Mouse (Mus musculus) neural tube, embryonic 15.5 days (tissue): Measurements from ENCODE around the gene Ren1. TPM values are rescaled to one million over a fixed set of nuclear protein-coding genes. Genes with fewer than 3 reads are reported as not detected.
A peak's percentile ranks its signal among the peaks of the same experiment; 100 is the strongest.

Experiments used
- ATAC-seq: fragments of 200-750 bp; cut with Nextera tagmentation; 2 replicates; pipeline ENCODE4 v1.8.0; 2017; ENCODE audit warnings: mild to moderate bottlenecking, moderate TSS enrichment, moderate library complexity; ENCODE audit not compliant: low FRiP score
- H3K27ac ChIP-seq: fragments of 300-500 bp; sonication (generic); replicated peaks from 2 replicates; pipeline ENCODE4 v1.5.1; 2015; ENCODE audit warnings: mild to moderate bottlenecking, inconsistent platforms
- H3K27me3 ChIP-seq: fragments of 300-500 bp; sonication (generic); replicated peaks from 2 replicates; pipeline ENCODE4 v1.6.1; 2015; ENCODE audit warnings: inconsistent platforms
- H3K36me3 ChIP-seq: fragments of 300-500 bp; sonication (generic); 2 replicates; pipeline ENCODE4 v1.6.1; 2015; ENCODE audit warnings: inconsistent platforms
- H3K4me1 ChIP-seq: fragments of 300-500 bp; sonication (generic); 2 replicates; pipeline ENCODE4 v1.6.1; 2015; ENCODE audit warnings: inconsistent platforms
- H3K4me2 ChIP-seq: fragments of 300-500 bp; sonication (generic); 2 replicates; pipeline ENCODE4 v1.6.1; 2015; ENCODE audit warnings: inconsistent platforms, mild to moderate bottlenecking, moderate library complexity
- H3K4me3 ChIP-seq: fragments of 300-500 bp; sonication (generic); replicated peaks from 2 replicates; pipeline ENCODE4 v1.5.1; 2015; ENCODE audit warnings: mild to moderate bottlenecking, inconsistent platforms
- H3K9ac ChIP-seq: fragments of 300-500 bp; sonication (generic); replicated peaks from 2 replicates; pipeline ENCODE4 v1.6.1; 2015; ENCODE audit warnings: mild to moderate bottlenecking, inconsistent platforms
- H3K9me3 ChIP-seq: fragments of 300-500 bp; sonication (generic); replicated peaks from 2 replicates; pipeline ENCODE4 v1.6.1; 2016; ENCODE audit warnings: inconsistent platforms
- WGBS: fragments of 180-500 bp; shearing (Covaris S2); methylation state at CpG from one replicate; pipeline ENCODE4 v1.1.7; 2015; ENCODE audit warnings: mixed read lengths; 5-methylcytosine and 5-hydroxymethylcytosine counted together
- polyA plus RNA-seq: library from polyadenylated mRNA; unstranded; fragments of >200 nt; fragmentation: Nextera tagmentation; extraction: Ambion mirVana; gene quantifications from 2 replicates; pipeline ENCODE4 v1.2.1, GENCODE M21; 2015

The Ren1 gene
- 0.74 and 1.6 TPM in 2 replicates for polyA plus RNA-seq

DNA sequence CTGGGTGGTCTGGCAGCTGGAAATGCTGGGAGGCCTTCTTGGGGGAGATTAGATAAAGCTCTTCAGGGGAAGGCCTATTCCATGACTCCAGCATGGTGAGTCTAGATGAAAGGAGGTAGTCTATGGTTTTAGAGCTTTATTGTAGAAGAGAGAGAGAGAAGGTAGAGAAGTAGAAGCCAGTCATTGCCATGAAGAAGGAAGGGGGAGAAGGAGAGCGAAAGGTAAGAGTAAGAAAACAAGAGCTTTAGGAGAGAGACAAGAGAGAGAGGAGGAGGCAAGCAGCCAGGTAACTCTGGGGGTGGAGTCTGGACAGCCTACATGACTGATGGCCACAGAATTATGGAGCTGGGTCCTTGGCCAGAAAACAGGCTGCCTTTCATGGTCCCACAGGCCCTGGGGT, at the start of gene Ren1:
Gene Ren1 (plus strand): TSS at position 301 of the 400 bp plus-strand sequence.
- H3K27ac ChIP-seq, result no peak within 1 kb of the TSS

DNA sequence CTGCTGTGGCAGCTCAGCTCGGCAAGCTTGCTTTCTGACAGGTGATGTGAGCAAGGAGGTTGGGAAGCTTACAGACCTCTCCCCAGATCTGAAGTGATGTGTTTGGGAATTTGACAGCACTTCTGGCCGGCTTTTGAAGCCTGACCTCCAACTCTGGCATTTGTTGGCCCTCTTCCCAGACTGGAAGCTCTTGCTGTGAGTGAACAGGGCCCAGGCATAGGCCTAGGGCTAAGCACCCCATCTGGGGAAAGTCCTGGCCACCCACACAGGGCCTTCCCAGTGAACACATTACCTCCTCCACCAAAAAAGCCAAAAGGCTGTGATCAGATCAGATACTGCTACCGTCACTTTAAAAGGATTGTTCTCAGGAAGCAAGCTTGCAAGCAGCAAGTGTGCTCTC, 47.8 kb upstream of the Ren1 start:
- no peaks in the 10 kb centered on the region for H3K27me3 ChIP-seq
- H3K9me3 ChIP-seq, result no peaks in the 10 kb centered on the region
- no peak overlapping the region for H3K4me3 ChIP-seq
- no peak for ATAC-seq
- no peak overlapping the region for H3K9ac ChIP-seq
- H3K27ac ChIP-seq, result no peak overlapping the region
- peaks cover 22% of the 10 kb centered on the region for H3K4me1 ChIP-seq
- WGBS, result 36% methylated on average over 3 of the region's 3 CpGs
- no peak overlapping the region for H3K4me2 ChIP-seq
- H3K36me3 ChIP-seq, result peaks cover 12% of the 10 kb centered on the region

More for the DNA sequence above, at the start of gene Ren1:
- H3K4me1 ChIP-seq, result peaks cover 9% of the 10 kb centered on the region; the same call in 1 of the 2 replicates
- WGBS, result 100% methylated on average over 1 of the region's 1 CpGs
- no peak within 1 kb of the TSS for H3K4me3 ChIP-seq
- no peak within 1 kb of the TSS for H3K9ac ChIP-seq
- H3K27me3 ChIP-seq, result 0 out of 2 replicates have a peak, but pooled peaks cover 5% of the 10 kb centered on the region
- no peaks in the 10 kb centered on the region for H3K36me3 ChIP-seq
- H3K9me3 ChIP-seq, result no peaks in the 10 kb centered on the region
- ATAC-seq, result no peak
- H3K4me2 ChIP-seq, result no peak within 1 kb of the TSS

DNA sequence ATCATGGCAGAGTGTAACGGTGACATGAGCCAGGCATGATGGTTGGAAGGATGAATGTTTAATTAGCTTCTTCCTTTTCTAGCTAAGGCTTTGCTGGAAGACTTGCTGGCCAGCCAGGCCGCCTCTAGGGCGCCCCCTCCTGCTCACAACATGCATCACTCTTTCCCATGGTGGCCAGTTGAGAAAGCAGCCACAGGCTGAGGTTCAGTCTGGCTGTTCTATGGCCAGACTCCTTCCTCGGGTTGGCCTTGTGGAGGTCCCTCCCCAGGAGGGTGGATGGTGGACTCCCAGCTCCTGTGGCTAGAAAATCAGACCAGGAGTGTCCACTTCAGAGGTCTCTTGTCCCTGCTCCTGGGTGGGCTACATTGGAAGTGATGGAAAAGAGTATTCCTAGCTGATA, 43.5 kb upstream of the Ren1 start:
- no peaks in the 10 kb centered on the region for H3K27me3 ChIP-seq
- H3K36me3 ChIP-seq, result no peaks in the 10 kb centered on the region
- H3K4me2 ChIP-seq, result no peak overlapping the region
- 6% methylated on average over 4 of the region's 4 CpGs for whole genome bisulfite sequencing
- no peak overlapping the region for H3K27ac ChIP-seq
- no peak for ATAC-seq
- peaks cover 14% of the 10 kb centered on the region for H3K4me1 ChIP-seq
- H3K9ac ChIP-seq, result no peak overlapping the region
- H3K9me3 ChIP-seq, result no peaks in the 10 kb centered on the region
- H3K4me3 ChIP-seq, result no peak overlapping the region

DNA sequence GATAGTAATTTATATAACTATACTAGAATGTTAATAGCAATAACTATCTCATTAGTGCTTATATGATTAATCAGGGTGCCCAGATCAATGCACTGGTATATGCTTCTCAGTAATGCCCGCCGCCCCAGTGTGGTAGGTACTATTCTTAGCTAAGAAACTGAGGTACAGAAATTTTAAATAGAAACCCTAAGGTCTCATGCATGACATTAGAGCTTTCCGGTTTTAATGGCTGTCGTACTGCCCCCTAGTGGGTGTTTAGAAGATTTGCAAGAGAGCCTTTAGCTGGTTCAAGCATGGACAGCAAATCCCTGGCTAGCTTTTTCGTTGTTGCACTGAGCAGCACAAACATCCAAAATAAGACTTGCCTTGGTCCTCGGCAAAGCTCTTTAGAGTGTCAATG, 43.0 kb upstream of the Ren1 start:
- no peaks in the 10 kb centered on the region for H3K27me3 ChIP-seq
- H3K4me3 ChIP-seq, result no peak overlapping the region
- ATAC-seq, result peak; percentile 54
- no peak overlapping the region for H3K9ac ChIP-seq
- H3K9me3 ChIP-seq, result no peaks in the 10 kb centered on the region
- H3K27ac ChIP-seq, result no peak overlapping the region
- H3K36me3 ChIP-seq, result no peaks in the 10 kb centered on the region
- H3K4me2 ChIP-seq, result no peak overlapping the region
- WGBS, result 15% methylated on average over 6 of the region's 6 CpGs
- H3K4me1 ChIP-seq, result peaks cover 15% of the 10 kb centered on the region

DNA sequence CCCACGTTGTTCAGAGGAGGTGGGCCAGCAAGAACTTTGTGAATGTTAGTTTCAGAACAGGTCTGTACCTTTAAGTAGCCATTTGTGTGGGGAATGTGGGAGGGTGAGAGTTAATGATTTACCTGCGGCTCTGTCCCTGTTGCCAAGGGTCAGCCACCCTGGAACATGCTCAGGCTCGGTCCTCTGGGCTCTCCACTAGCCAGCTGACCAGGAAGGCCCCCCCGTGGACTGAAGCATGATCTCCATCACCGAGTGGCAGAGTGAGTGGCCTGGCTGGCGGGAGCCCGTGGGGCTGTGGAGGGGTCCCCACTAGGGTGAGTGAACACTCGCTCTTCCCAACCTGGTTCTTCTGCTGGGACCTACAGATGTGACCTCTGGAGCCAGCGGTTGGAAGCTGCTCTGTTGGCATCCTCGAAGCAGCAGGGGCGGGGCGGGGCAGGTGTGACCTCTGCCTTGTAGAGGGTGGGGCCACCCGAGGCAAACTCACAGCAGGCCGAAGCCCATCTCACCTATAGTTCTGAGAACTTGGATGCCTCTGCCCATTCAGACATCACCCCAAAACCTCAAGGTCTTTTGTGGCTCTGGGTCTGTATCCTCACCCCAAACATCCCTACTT, 40.5 kb upstream of the Ren1 start, which contains the start of gene Golt1a:
Gene Golt1a (plus strand): TSS at position 149 of the 616 bp plus-strand sequence.
- 66% methylated on average over 14 of the region's 14 CpGs for WGBS
- Histone ChIP-seq H3K27me3 (no peaks in the 10 kb centered on the region), H3K27ac (no peak within 1 kb of the TSS), H3K4me2 (no peak within 1 kb of the TSS), H3K9ac (no peak within 1 kb of the TSS), H3K4me1 (peaks cover 18% of the 10 kb centered on the region), H3K36me3 (no peaks in the 10 kb centered on the region), H3K9me3 (no peaks in the 10 kb centered on the region), H3K4me3 (no peak within 1 kb of the TSS)
- no peak for ATAC-seq

DNA sequence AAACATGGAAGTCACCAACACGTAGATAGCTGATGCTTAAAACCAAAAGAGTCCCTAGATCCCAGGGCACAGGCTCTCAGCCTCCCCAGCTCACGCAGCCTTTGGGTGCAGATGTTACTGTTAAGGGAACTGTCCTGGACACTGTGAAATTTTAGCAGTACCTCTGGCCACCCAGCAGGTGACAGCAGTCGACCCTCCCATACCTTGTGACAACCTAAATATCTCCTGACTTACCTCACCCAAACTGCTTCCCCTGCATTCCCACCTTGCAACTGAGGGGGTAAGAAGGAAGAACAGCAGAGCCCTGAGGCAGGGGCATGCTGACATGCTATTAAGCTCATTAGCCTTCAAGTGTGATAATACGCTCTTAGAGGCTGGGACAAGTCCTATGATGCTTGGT, 39.1 kb upstream of the Ren1 start:
- Histone ChIP-seq H3K4me3 (no peak overlapping the region), H3K9me3 (no peaks in the 10 kb centered on the region), H3K9ac (no peak overlapping the region), H3K36me3 (no peaks in the 10 kb centered on the region), H3K27ac (no peak overlapping the region), H3K4me1 (peaks cover 18% of the 10 kb centered on the region), H3K4me2 (no peak overlapping the region), H3K27me3 (no peaks in the 10 kb centered on the region)
- 61% methylated on average over 4 of the region's 4 CpGs for WGBS
- no peak for ATAC-seq

DNA sequence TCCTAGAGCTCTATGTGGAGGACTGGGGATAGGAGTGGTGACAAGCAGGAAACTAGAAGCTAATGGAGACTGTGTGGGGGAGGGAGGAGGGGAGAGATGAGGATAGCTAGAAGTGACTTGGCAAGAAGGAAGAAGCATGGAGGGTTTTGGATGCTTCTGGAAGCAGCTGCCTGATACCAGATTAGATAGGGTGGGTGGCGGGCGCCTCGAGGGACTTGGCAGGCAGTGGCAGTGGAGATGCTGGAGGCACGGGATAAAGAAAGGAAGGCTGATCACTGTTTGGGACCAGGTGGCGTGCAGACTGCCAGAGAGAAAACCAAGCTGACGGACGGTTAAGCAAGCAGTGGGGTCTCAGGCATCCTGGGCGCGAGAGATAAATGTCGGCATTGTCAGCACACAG, 38.4 kb upstream of the Ren1 start:
- WGBS, result 11% methylated on average over 10 of the region's 10 CpGs
- no peaks in the 10 kb centered on the region for H3K27me3 ChIP-seq
- H3K9me3 ChIP-seq, result no peaks in the 10 kb centered on the region
- peaks cover 15% of the 10 kb centered on the region for H3K4me1 ChIP-seq
- H3K9ac ChIP-seq, result no peak overlapping the region
- peak overlapping the region; percentile 45; the same call in 1 of the 2 replicates for H3K27ac ChIP-seq
- ATAC-seq, result 0 out of 2 replicates have a peak, but pooled peaks have one; percentile 19
- peak overlapping the region; percentile 32 for H3K4me2 ChIP-seq
- H3K4me3 ChIP-seq, result no peak overlapping the region
- no peaks in the 10 kb centered on the region for H3K36me3 ChIP-seq

DNA sequence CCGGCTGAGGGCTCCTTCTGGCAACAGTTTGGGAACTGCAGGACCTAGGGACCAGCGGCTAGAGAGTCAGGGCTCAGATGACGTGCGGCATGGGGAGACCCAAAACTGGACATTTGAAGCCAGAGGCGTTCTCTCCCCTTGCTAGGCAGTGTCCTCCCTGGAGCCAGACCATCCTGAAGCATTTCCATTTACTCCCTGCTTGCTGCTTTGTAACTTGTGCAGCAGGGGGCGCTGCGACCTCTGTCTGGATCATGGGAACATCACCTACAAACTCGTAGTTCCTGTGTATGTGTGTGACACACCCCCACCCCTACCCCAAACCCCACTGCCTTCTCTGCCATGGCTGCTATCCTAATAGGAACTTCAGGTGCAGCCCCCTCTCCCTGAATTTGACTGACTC, 35.9 kb upstream of the Ren1 start:
- 27% methylated on average over 8 of the region's 8 CpGs for WGBS
- Histone ChIP-seq H3K36me3 (no peaks in the 10 kb centered on the region), H3K9me3 (no peaks in the 10 kb centered on the region), H3K27me3 (no peaks in the 10 kb centered on the region), H3K9ac (no peak overlapping the region), H3K4me1 (peaks cover 14% of the 10 kb centered on the region), H3K4me2 (no peak overlapping the region), H3K4me3 (no peak overlapping the region), H3K27ac (no peak overlapping the region)
- no peak for ATAC-seq

DNA sequence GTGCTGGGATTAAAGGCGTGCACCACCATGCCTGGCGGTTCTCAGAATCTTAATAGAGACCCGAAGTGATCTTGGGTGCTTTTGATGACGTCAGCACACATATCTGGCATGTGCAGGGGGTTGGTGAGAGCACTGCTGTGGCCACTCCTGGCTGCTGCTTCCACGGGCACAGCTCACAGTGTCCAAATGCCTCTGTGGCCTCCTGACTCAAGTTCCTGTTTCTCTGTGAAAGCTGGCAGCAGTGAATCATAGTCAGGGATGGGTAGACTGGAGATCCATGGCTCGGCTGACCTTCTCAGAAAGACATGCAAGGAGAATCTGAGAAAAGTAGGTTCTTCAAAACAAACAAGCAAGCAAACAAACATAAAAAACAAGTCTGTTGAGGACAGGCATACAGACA, 34.5 kb upstream of the Ren1 start:
- Histone ChIP-seq H3K4me3 (no peak overlapping the region), H3K36me3 (no peaks in the 10 kb centered on the region)

DNA sequence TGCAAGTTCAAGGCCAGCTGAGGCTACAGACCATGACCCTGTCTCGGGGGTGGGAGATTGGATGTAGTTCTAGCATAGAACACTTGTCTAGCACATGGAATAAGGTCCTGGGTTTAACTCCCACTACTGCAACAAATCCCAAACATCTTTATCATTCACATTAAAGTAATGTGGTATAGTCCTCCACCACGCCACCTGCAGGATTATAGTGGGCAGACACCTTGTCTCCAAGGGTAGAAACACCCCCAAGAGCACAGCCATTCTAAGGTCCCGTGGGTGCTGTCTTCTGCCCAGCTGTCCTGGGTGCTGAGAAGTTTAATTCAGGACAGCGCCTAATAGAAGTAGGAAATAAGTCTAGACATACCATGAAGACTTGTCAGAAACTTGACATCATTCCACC, 33.7 kb upstream of the Ren1 start:
- H3K36me3 ChIP-seq, result no peaks in the 10 kb centered on the region
- no peaks in the 10 kb centered on the region for H3K9me3 ChIP-seq
- peaks cover 12% of the 10 kb centered on the region for H3K4me1 ChIP-seq
- ATAC-seq, result no peak
- H3K4me3 ChIP-seq, result no peak overlapping the region
- H3K27me3 ChIP-seq, result no peaks in the 10 kb centered on the region
- no peak overlapping the region for H3K4me2 ChIP-seq
- no peak overlapping the region for H3K27ac ChIP-seq
- 88% methylated on average over 4 of the region's 4 CpGs for WGBS
- no peak overlapping the region for H3K9ac ChIP-seq

More for the DNA sequence above, 34.5 kb upstream of the Ren1 start:
- ATAC-seq, result no peak
- H3K9ac ChIP-seq, result no peak overlapping the region
- no peaks in the 10 kb centered on the region for H3K9me3 ChIP-seq
- no peak overlapping the region for H3K4me2 ChIP-seq
- H3K27ac ChIP-seq, result no peak overlapping the region
- no peaks in the 10 kb centered on the region for H3K27me3 ChIP-seq
- 83% methylated on average over 6 of the region's 6 CpGs for WGBS
- H3K4me1 ChIP-seq, result peaks cover 14% of the 10 kb centered on the region

DNA sequence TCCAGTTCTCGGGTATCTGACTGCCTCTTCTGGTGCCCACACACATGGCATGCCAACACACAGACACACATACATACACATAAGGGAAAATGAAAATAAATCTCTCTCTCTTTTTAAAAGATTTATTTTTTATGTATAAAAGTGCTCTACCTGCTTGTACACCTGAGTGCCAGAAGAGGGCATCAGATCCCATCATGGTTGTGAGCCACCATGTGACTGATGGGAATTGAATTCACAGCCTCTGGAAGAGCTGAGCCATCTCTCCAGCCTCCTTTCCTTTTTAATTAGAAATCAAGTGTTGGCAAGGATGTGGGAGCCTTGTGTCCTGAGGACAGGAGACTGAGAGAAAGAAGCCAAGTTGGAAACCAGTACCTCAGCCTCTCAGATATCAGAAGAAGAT, 33.2 kb upstream of the Ren1 start:
- Histone ChIP-seq H3K4me2 (no peak overlapping the region), H3K4me3 (no peak overlapping the region), H3K27me3 (no peaks in the 10 kb centered on the region), H3K36me3 (no peaks in the 10 kb centered on the region), H3K9ac (no peak overlapping the region), H3K9me3 (no peaks in the 10 kb centered on the region), H3K27ac (no peak overlapping the region), H3K4me1 (peaks cover 6% of the 10 kb centered on the region)
- no peak for ATAC-seq
- 88% methylated on average over 1 of the region's 1 CpGs for WGBS

DNA sequence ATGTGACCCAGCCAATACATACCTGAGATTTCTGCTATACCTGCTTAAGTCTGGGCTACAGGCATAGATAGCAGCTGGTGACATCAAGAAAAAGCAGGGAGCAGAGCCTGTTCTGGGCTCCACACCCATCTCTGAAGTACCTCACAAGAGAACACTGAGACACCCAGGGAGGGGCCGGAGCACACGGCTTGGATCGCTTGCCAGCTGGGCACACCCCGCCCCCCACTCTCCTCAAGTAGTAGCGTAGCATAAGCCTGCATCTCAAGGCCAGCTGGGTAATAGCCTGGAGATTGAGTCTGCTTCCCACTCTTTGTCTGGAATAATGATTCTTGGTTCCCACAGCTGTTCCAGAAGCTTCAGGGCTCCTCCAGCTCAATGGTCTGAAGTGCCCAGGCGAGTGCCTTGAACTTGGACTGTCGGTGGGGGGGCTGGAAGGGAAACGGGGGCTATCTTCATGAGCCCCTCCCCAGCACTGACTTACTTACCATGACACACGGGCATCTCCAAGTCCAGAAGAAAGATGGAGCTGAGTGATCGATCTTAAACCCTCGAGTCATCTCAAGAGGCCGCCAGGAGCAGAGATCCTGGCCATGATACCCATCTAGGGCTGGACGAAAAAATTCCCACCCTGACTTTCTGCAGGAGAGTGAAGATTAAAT, 28.9 kb upstream of the Ren1 start, which contains the start of gene Kiss1:
Gene Kiss1 (plus strand): TSS at position 609 of the 659 bp plus-strand sequence.
- ATAC-seq, result no peak
- H3K36me3 ChIP-seq, result no peaks in the 10 kb centered on the region
- no peaks in the 10 kb centered on the region for H3K4me1 ChIP-seq
- no peak within 1 kb of the TSS for H3K9ac ChIP-seq
- no peak within 1 kb of the TSS for H3K4me2 ChIP-seq
- no peak within 1 kb of the TSS for H3K4me3 ChIP-seq
- H3K27me3 ChIP-seq, result no peaks in the 10 kb centered on the region
- H3K27ac ChIP-seq, result no peak within 1 kb of the TSS
- no peaks in the 10 kb centered on the region for H3K9me3 ChIP-seq
- 79% methylated on average over 13 of the region's 13 CpGs for WGBS
